Mouse (Mus musculus): ENCODE measurements at regions not wholly inside any gene's neighbourhood (a gene's known extent, or its start where the extent isn't known, plus 50 kb on each side); places are given as distances from the start of the nearest gene placed in this dataset.

DNA sequence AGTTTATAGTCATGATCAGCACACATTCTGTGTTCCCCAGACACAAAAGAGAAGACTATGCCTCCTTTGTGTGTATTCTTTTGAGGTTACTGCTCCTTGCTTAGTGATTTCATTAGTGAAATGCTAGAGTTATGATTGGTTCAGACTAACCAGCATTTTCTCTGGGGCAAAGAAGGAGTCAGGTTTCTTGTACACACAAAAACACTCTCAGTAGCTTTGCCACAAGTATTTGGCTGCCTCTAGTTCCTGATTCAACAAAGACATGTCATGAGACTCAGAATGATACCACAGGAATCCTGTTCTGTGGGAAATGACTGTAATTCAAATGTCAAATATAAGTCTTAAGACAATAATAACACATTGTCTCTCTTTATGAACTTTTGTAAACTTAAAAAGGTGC lies 86.9 kb downstream of the Alx1 start:
- DNase-seq = no peak

DNA sequence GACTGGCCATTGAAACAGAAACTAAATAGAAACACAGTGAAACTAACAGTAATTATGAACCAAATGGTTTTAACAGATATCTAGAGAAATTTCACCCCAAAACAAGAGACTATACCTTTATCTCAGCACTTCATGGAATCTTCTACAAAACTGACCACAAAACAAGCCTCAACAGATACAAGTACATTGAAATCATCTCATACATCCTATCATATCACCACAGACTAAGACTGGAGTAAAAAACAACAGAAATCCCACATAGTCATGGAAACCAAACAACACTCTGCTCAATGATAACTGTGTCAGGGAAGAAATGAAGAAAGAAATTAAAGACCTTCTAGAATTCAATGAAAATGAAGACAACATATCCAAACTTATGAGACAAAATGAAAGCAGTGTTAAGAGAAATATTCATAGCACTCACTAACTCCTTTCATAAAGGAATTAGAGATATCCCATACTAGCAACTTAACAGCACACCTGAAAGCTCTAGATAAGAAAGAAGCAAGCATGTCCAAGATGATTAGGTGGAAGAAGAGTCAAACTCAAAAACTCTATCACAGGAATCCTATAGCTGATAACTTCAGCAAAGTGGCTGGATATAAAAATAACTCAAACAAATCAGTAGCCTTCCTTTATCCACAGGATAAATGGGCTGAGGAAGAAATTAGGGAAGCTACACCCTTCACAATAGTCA lies 89.0 kb downstream of the Alx1 start:
- DNase-seq = no peak

DNA sequence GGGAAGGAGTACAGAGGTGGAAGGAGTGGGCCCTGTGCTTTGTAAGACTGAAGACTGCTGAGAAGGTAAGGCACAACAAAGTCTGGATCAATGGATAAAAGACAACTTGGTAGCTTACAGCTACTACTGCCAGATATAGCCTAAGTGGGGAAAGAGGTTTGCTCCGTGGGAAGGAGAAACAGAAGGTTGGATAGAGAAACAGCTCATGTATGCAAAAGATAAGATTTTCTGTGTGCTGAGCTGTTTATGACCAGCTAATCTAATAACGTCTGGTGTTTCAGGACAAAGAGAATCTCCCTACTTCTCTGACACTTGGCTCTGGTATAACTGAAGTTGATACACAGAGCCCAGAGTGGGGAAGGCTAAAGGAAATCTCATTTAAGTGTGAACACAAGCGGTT lies 98.6 kb downstream of the Alx1 start:
- DNase-seq = no peak

GRCm38 (mm10) chr10:102928651-102929050 lies 101.4 kb downstream of the Alx1 start:
- no peak for DNase-seq

DNA sequence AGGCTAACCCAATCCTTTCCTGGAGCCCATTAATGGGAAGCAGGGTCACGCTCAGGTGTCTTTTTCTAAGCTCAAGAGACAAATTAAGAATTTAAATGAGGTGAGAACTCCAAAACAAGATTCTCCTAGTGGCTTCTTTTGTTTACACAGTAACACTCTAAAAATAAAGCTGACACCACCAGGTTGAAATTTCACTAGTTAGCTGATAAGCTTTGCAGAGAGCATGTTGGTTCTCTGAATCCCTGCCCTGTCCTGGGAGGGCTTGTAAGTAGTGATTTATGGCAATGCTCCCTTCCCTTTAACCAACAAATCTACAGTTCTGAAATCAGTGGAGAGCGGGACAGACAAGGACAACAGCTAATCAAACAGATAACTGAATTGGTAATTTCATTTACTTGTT lies 132.6 kb downstream of the Alx1 start:
- no peak for DNase-seq

DNA sequence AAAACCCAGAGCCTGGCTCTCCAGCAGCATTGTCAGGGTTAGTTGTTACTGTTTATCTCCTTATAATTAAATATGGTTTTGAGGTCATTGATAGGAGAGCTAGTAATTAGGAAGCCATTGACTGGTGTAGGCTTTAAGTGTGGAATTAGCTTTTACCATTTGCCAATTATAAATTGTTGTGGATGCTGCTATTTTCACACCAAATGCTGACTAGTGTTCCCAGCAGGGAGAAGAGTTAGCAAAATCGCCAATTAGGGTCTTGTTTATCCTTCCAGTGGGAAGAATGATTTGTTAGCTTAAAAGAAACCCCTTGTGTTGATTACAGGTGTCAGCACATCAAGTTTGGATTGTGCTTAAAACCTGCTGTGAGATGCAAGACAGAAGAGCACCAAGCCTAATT lies 134.1 kb downstream of the Alx1 start:
- no peak for DNase-seq

GRCm38 (mm10) chr10:102892373-102892772 lies 137.6 kb downstream of the Alx1 start:
- no peak for DNase-seq

DNA sequence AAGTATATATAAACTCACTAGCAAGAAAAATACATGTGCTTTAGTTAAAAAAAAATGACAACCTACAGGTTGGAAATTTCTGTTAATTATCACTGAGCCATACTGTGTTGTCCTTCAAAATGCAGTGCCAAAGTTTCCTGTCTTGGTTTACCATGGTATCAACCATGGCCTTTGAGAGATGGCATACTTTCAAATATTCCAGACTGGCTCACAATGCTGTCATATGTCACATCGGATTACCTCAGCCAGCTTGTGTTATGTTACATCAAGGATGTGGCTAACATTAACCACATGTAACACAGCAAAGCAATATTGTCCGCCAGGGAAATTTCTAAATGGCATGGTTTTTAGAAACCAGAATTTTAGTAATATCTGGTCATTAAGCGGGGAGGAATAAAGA lies 140.3 kb downstream of the Alx1 start:
- DNase-seq = no peak

- no peak for DNase-seq
These were observed 148.1 kb downstream of the Alx1 start for GRCm38 (mm10) chr10:102881824-102882438.

GRCm38 (mm10) chr10:102878010-102878409 lies 152.0 kb downstream of the Alx1 start:
- DNase-seq = peak; percentile 21 to 43

DNA sequence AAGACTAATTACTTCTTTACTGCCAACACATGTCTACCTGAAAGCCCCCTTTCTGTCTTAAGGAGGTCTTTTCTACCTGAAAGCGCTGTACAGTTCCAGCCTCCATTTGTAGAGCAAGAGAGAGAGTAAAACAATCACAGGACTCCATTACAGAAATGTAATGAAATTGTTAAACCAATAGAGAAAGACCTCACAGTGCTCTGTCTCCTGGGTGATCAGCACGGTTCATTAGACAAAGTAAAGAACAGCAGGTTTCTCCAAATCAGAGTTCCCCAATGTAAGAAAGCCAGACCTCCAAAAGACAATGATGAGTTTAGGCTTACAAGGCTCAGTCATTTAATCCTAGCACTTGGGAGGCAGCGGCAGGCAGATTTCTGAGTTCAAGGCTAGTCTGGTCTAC lies 153.1 kb downstream of the Alx1 start:
- no peak for DNase-seq

GRCm38 (mm10) chr10:102866920-102867319 lies 163.1 kb downstream of the Alx1 start:
- DNase-seq = no peak

GRCm38 (mm10) chr10:102836567-102837224 lies 193.3 kb downstream of the Alx1 start:
- no peak for DNase-seq

GRCm38 (mm10) chr10:102835814-102836213 lies 194.2 kb downstream of the Alx1 start:
- DNase-seq = peak; percentile 6

GRCm38 (mm10) chr10:102829606-102830005 lies 200.4 kb downstream of the Alx1 start:
- DNase-seq = no peak

DNA sequence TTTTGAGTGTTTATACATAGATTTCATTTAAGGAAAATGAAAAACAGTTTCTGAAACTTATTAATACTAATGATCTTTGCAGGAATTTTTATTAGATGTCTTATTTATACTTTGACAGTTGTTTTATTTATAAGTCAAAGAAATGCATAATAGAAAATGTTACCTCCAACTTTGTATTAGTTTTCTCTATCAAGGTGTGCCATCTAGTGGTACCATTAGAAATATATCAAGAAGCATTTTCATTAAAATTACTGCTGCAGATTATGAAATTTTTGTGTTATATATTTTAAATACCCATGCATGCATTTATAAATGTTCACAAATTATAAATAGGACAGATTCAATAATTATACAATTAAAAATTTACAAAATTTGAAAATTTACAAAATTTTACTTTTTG lies 206.6 kb downstream of the Alx1 start:
- no peak for DNase-seq

GRCm38 (mm10) chr10:102801391-102801790 lies 228.6 kb downstream of the Alx1 start:
- DNase-seq = no peak

GRCm38 (mm10) chr10:102779243-102779642 lies 250.8 kb downstream of the Alx1 start:
- no peak for DNase-seq

GRCm38 (mm10) chr10:102763696-102764095 lies 251.7 kb downstream of the Rassf9 start:
- DNase-seq = no peak

- DNase-seq = no peak
These were observed 250.4 kb downstream of the Rassf9 start for GRCm38 (mm10) chr10:102762378-102762777.

DNA sequence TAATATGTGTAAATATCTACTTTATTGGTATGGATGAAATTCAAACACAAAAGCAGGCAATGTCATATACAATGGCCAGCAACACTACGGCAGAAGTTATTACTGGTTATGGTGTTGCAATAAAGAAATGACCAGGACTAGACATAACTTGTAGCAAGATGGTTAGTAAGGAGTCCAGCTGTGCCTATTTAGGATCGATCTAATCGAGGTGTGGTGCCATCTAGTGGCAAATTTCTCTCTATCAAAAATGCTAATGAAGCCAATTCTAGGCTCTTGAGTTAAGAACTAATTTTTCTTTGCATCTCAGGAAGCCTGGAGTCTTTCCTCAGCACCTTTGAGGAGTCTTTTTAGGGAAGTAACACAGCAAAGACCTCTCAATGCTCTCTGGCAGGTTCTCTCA lies 223.2 kb downstream of the Rassf9 start:
- peak; percentile 58 to 72 for DNase-seq

- peak; percentile 8 to 49 for DNase-seq
These were observed 220.4 kb downstream of the Rassf9 start for GRCm38 (mm10) chr10:102732420-102732819.

DNA sequence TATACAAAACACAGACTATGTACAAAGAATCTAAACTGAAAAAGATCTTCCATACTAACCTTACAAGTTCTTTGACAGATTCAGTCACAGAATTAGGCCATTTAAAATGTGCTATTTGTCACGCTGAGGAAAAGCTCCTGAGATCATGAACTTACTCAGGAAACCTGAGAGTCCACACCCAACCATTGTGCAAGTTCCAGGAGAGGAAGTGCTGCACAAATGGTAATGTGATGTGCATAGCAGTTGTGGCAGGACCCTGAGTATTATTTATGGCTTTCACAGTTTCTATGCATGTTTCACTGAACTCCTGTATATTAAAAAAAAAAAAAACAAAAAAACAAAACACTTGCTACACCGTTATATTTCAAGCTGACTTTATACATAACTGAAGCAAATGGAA lies 200.2 kb downstream of the Rassf9 start:
- peak; percentile 25 to 70 for DNase-seq

- DNase-seq = no peak
These were observed 193.8 kb downstream of the Rassf9 start for GRCm38 (mm10) chr10:102705848-102706247.

Data from kidney, postnatal 36 days (tissue).